Mouse (Mus musculus) liver, postnatal 0 days (tissue): Measurements from ENCODE around the gene Msx1. TPM values are rescaled to one million over a fixed set of nuclear protein-coding genes. Genes with fewer than 3 reads are reported as not detected.

Source experiments
- ATAC-seq: fragments of 200-750 bp; cut with Nextera tagmentation; 2 replicates; pipeline ENCODE4 v1.8.0; 2017; ENCODE audit warnings: mild to moderate bottlenecking, moderate library complexity
- DNase-seq: peaks from one replicate; pipeline ENCODE4 v3.0.0-alpha.2; 2016
- H3K27ac ChIP-seq: fragments of 300-500 bp; sonication (generic); 2 replicates; pipeline ENCODE4 v1.5.1; 2014; ENCODE audit warnings: antibody characterized with exemption, moderate library complexity, mild to moderate bottlenecking, low read depth
- H3K27me3 ChIP-seq: fragments of 300-500 bp; sonication (generic); 2 replicates; pipeline ENCODE4 v1.6.1; 2014; ENCODE audit warnings: low read length, control low read depth, mixed read lengths; ENCODE audit not compliant: insufficient read depth
- H3K36me3 ChIP-seq: fragments of 300-500 bp; sonication (generic); replicated peaks from 2 replicates; pipeline ENCODE4 v1.6.1; 2014; ENCODE audit warnings: mild to moderate bottlenecking, control low read depth, low read length, moderate library complexity, mixed read lengths; ENCODE audit not compliant: insufficient read depth
- H3K4me1 ChIP-seq: fragments of 300-500 bp; sonication (generic); 2 replicates; pipeline ENCODE4 v1.6.1; 2014; ENCODE audit warnings: antibody characterized with exemption, mild to moderate bottlenecking, control low read depth; ENCODE audit not compliant: insufficient read depth
- H3K4me2 ChIP-seq: fragments of 300-500 bp; sonication (generic); 2 replicates; pipeline ENCODE4 v1.6.1; 2014; ENCODE audit warnings: low read depth, mild to moderate bottlenecking, low read length, moderate library complexity, mixed read lengths
- H3K4me3 ChIP-seq: fragments of 300-500 bp; sonication (generic); 2 replicates; pipeline ENCODE4 v1.5.1; 2014; ENCODE audit warnings: low read depth, low read length
- H3K9ac ChIP-seq: fragments of 300-500 bp; sonication (generic); replicated peaks from 2 replicates; pipeline ENCODE4 v1.6.1; 2014; ENCODE audit warnings: mild to moderate bottlenecking, moderate library complexity
- H3K9me3 ChIP-seq: fragments of 300-500 bp; sonication (generic); 2 replicates; pipeline ENCODE4 v1.6.1; 2016; ENCODE audit warnings: mild to moderate bottlenecking, control low read depth, low read length, mixed read lengths
- CTCF ChIP-seq: sonication (generic); IDR thresholded peaks from 2 replicates; pipeline ENCODE4 v1.5.1; 2016; ENCODE audit warnings: antibody characterized with exemption, low read depth
- EP300 ChIP-seq: IDR thresholded peaks from 2 replicates; pipeline ENCODE4 v1.6.1; 2016; ENCODE audit warnings: antibody characterized with exemption, low read depth, mild to moderate bottlenecking
- WGBS: fragments of 180-500 bp; shearing (Covaris S2); extraction: QIAGEN DNeasy Blood & Tissue Kit; methylation state at CpG from one replicate; pipeline ENCODE4 v1.1.7; 2014; ENCODE audit not compliant: insufficient replicate concordance; 5-methylcytosine and 5-hydroxymethylcytosine counted together
- polyA plus RNA-seq: library from polyadenylated mRNA; unstranded; fragments of >200 nt; fragmentation: Nextera tagmentation; extraction: Ambion mirVana; gene quantifications from 2 replicates; pipeline ENCODE4 v1.2.1, GENCODE M21; 2015

Msx1 gene
- polyA plus RNA-seq, 1 experiment from 2014 or later: not detected

GRCm38 (mm10) chr5:37822791-37823720 is 1.3 kb downstream of the Msx1 start:
- H3K27ac ChIP-seq: no peak overlapping the region
- 2% methylated on average over 42 of the region's 42 CpGs for WGBS
- H3K4me3 ChIP-seq: peak overlapping the region; percentile 44
- no peak overlapping the region for H3K9ac ChIP-seq
- peaks cover 9% of the 10 kb centered on the region for H3K4me1 ChIP-seq
- DNase-seq (no peak), ATAC-seq (no peak)
- TF ChIP-seq CTCF (no peak), EP300 (no peak)
- H3K36me3 ChIP-seq: no peaks in the 10 kb centered on the region
- peak overlapping the region; percentile 72 for H3K4me2 ChIP-seq
- H3K27me3 ChIP-seq: peaks cover 97% of the 10 kb centered on the region
- no peaks in the 10 kb centered on the region for H3K9me3 ChIP-seq

DNA sequence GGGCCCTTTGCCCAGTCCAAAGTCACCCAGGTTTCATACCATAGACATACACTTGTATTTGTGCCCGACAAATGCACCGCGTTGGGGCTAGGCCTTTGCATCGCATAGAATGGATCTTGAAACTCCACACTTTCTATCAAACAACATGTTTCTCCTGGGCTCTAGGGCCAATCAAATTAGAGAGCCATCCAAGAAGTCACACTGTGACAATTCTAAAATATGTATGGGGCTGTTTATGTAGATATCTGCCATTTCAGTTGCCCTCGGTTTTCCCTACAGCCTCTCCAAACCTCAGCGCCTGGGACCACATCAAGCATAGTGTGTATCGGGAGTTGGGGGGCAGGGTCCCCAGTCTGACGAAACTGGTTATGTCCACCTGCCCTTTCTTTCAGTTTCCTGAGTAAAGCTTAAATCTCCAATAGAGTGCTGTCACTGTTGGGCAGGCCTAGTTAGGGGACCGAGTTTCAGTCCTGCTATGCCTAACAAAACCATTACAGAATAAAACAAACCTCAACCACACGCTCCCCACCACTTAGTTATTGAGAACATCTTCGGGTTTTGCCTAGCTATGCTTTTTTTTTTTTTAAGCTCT is 2.2 kb downstream of the Msx1 start:
- TF ChIP-seq CTCF: no peak
- TF ChIP-seq EP300: no peak
- ATAC-seq: no peak
- H3K27me3 ChIP-seq: peaks cover 97% of the 10 kb centered on the region

GRCm38 (mm10) chr5:37821111-37821601 is 3.2 kb downstream of the Msx1 start:
- H3K4me2 ChIP-seq: no peak overlapping the region
- H3K36me3 ChIP-seq: no peaks in the 10 kb centered on the region
- ATAC-seq: no peak
- H3K4me1 ChIP-seq: peaks cover 9% of the 10 kb centered on the region
- 9% methylated on average over 27 of the region's 27 CpGs for WGBS
- no peak for DNase-seq
- H3K27me3 ChIP-seq: peaks cover 97% of the 10 kb centered on the region
- H3K4me3 ChIP-seq: no peak overlapping the region
- H3K9me3 ChIP-seq: no peaks in the 10 kb centered on the region
- H3K27ac ChIP-seq: no peak overlapping the region
- H3K9ac ChIP-seq: no peak overlapping the region
- no peak for TF ChIP-seq EP300

More for the DNA sequence above, 2.2 kb downstream of the Msx1 start:
- no peak for DNase-seq
- H3K4me2 ChIP-seq: no peak overlapping the region
- no peaks in the 10 kb centered on the region for H3K9me3 ChIP-seq
- 19% methylated on average over 11 of the region's 11 CpGs for WGBS
- H3K4me3 ChIP-seq: no peak overlapping the region
- H3K4me1 ChIP-seq: peaks cover 9% of the 10 kb centered on the region
- H3K27ac ChIP-seq: no peak overlapping the region
- no peaks in the 10 kb centered on the region for H3K36me3 ChIP-seq
- no peak overlapping the region for H3K9ac ChIP-seq

DNA sequence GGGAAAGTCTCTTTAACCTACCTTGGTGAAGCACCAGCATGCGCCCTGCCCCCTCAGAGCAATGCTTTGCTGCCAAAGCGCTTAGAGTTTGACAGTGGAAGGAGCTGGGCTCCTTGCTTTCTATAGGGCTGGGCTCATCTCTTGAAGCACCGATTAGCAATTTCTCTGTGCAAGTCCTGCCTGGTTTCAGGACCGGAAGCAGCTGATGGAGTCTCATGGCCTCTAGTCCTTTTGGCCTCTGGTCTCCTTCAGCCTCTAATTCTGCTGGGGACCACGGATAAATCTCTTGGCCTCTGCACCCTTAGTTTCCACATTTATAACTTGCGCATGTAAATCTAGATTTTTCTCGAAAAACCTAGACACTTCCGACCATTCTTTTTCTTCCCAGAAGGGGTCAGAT is 3.7 kb downstream of the Msx1 start:
- TF ChIP-seq EP300 (no peak), CTCF (no peak)
- no peak for DNase-seq
- H3K27ac ChIP-seq: no peak overlapping the region
- H3K27me3 ChIP-seq: peaks cover 97% of the 10 kb centered on the region
- peaks cover 9% of the 10 kb centered on the region for H3K4me1 ChIP-seq
- no peak overlapping the region for H3K4me2 ChIP-seq
- H3K36me3 ChIP-seq: no peaks in the 10 kb centered on the region
- H3K9ac ChIP-seq: no peak overlapping the region
- ATAC-seq: no peak
- H3K4me3 ChIP-seq: no peak overlapping the region
- H3K9me3 ChIP-seq: no peaks in the 10 kb centered on the region
- 36% methylated on average over 8 of the region's 8 CpGs for WGBS

GRCm38 (mm10) chr5:37819971-37820370 is 4.4 kb downstream of the Msx1 start:
- no peak for TF ChIP-seq EP300
- TF ChIP-seq CTCF: no peak
- Histone ChIP-seq H3K4me1 (peaks cover 9% of the 10 kb centered on the region), H3K4me3 (no peak overlapping the region), H3K27ac (no peak overlapping the region), H3K36me3 (no peaks in the 10 kb centered on the region), H3K9ac (no peak overlapping the region), H3K9me3 (no peaks in the 10 kb centered on the region), H3K27me3 (peaks cover 97% of the 10 kb centered on the region), H3K4me2 (no peak overlapping the region)
- ATAC-seq: no peak
- WGBS: 19% methylated on average over 3 of the region's 3 CpGs
- DNase-seq: no peak

GRCm38 (mm10) chr5:37819541-37819940 is 4.8 kb downstream of the Msx1 start:
- Histone ChIP-seq H3K27ac (no peak overlapping the region), H3K36me3 (no peaks in the 10 kb centered on the region), H3K9me3 (no peaks in the 10 kb centered on the region), H3K4me1 (peaks cover 7% of the 10 kb centered on the region), H3K27me3 (peaks cover 93% of the 10 kb centered on the region), H3K9ac (no peak overlapping the region), H3K4me3 (no peak overlapping the region), H3K4me2 (no peak overlapping the region)
- TF ChIP-seq EP300 (no peak), CTCF (no peak)
- ATAC-seq (no peak), DNase-seq (no peak)
- 29% methylated on average over 5 of the region's 5 CpGs for WGBS
